Mouse (Mus musculus) liver, embryonic 13.5 days (tissue): ENCODE results near the gene Sh2d7. TPM values are rescaled to one million over a fixed set of nuclear protein-coding genes. Genes with fewer than 3 reads are reported as not detected.

Experiments
- ATAC-seq: fragments of 200-750 bp; cut with Nextera tagmentation; 2 replicates; pipeline ENCODE4 v1.8.0; 2017; ENCODE audit warnings: low read depth, mild to moderate bottlenecking, moderate number of reproducible peaks, moderate library complexity
- DNase-seq: peaks from one replicate; pipeline ENCODE4 v3.0.0; 2022
- H3K27ac ChIP-seq: fragments of 300-500 bp; sonication (generic); 2 replicates; pipeline ENCODE4 v1.5.1; 2015; ENCODE audit warnings: moderate library complexity, mild to moderate bottlenecking, inconsistent platforms
- H3K27me3 ChIP-seq: fragments of 300-500 bp; sonication (generic); 2 replicates; pipeline ENCODE4 v1.6.1; 2015; ENCODE audit warnings: mild to moderate bottlenecking, inconsistent platforms
- H3K36me3 ChIP-seq: fragments of 300-500 bp; sonication (generic); 2 replicates; pipeline ENCODE4 v1.6.1; 2015; ENCODE audit warnings: mild to moderate bottlenecking, inconsistent platforms
- H3K4me1 ChIP-seq: fragments of 300-500 bp; sonication (generic); replicated peaks from 2 replicates; pipeline ENCODE4 v1.6.1; 2015; ENCODE audit warnings: inconsistent platforms
- H3K4me2 ChIP-seq: fragments of 300-500 bp; sonication (generic); 2 replicates; pipeline ENCODE4 v1.6.1; 2015; ENCODE audit warnings: inconsistent platforms, mild to moderate bottlenecking, moderate library complexity
- H3K4me3 ChIP-seq: fragments of 300-500 bp; sonication (generic); replicated peaks from 2 replicates; pipeline ENCODE4 v1.5.1; 2015; ENCODE audit warnings: mild to moderate bottlenecking, inconsistent platforms
- H3K9ac ChIP-seq: fragments of 300-500 bp; sonication (generic); 2 replicates; pipeline ENCODE4 v1.6.1; 2015; ENCODE audit warnings: mild to moderate bottlenecking, inconsistent platforms
- H3K9me3 ChIP-seq: fragments of 300-500 bp; sonication (generic); replicated peaks from 2 replicates; pipeline ENCODE4 v1.6.1; 2016; ENCODE audit warnings: inconsistent platforms
- WGBS: fragments of 180-500 bp; shearing (Covaris S2); methylation state at CpG from one replicate; pipeline ENCODE4 v1.1.7; 2015; ENCODE audit not compliant: insufficient replicate concordance; 5-methylcytosine and 5-hydroxymethylcytosine counted together
- polyA plus RNA-seq: library from polyadenylated mRNA; unstranded; fragments of >200 nt; fragmentation: Nextera tagmentation; extraction: Ambion mirVana; gene quantifications from 2 replicates; pipeline ENCODE4 v1.2.1, GENCODE M21; 2015

Sh2d7 gene
- polyA plus RNA-seq, 1 experiment from 2014 or later = not detected

DNA sequence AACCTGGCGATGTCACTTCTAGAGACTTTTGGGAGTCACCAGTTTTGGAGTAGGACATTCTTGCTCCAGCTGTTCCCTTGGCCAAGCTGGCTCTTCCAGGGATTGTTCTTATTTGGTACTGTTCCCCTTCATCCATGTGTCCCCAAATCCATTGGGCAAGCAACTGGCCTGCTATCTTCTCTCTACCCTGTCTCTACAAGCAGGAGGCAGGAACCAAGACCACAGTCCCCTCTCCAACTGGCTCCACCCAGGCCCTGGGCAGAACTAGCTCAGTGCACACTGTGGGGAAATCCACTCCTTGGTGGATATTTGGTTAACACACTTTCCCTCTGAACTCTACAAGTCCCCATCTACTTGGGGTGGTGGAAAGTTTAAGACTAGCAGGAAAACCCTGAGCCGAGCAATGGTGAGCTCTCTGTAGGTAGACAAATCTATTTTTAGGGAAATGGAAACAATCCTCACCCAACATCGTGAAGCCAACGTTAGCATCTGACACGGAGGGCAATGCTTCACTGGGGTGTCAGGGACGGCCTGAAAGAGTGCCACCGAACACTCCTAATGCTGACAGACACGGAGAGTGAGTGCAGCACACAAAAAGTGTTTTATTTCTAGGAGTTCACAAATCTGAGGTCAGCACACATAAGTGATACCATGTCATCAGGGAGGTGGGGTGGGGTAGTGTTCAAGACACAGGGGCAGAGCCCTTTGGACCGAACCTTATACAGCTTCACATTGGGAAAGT, 5.6 kb downstream of the Sh2d7 start:
- no peaks in the 10 kb centered on the region for H3K27me3 ChIP-seq
- DNase-seq (no peak), ATAC-seq (no peak)
- no peak overlapping the region for H3K4me2 ChIP-seq
- no peaks in the 10 kb centered on the region for H3K4me1 ChIP-seq
- H3K9me3 ChIP-seq = no peaks in the 10 kb centered on the region
- no peak overlapping the region for H3K27ac ChIP-seq
- WGBS = 66% methylated on average over 9 of the region's 9 CpGs
- no peak overlapping the region for H3K4me3 ChIP-seq
- no peak overlapping the region for H3K9ac ChIP-seq
- H3K36me3 ChIP-seq = no peaks in the 10 kb centered on the region

DNA sequence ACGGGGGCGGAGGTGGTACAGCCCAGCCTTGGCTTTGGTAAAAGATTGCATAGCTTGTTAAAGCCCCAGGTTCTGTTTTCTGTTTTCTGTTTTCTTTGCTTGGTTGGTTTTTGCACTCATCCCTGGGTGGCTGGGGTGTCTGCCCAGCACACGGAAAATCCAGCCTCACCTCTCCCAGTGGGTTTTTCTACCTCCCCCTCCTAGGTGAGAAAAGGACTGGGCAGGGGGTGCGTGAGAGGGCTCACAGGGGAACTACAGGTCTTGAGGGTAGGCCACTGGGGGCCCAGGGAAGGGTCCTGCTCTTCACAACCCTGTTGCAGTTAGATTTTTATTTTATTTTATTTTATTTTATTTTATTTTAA, 6.2 kb downstream of the Sh2d7 start:
- Histone ChIP-seq H3K9ac (no peak overlapping the region), H3K9me3 (no peaks in the 10 kb centered on the region), H3K4me2 (no peak overlapping the region), H3K36me3 (no peaks in the 10 kb centered on the region), H3K27me3 (no peaks in the 10 kb centered on the region), H3K4me1 (no peaks in the 10 kb centered on the region), H3K4me3 (no peak overlapping the region), H3K27ac (no peak overlapping the region)
- no peak for ATAC-seq
- DNase-seq = no peak
- WGBS = 73% methylated on average over 4 of the region's 4 CpGs

DNA sequence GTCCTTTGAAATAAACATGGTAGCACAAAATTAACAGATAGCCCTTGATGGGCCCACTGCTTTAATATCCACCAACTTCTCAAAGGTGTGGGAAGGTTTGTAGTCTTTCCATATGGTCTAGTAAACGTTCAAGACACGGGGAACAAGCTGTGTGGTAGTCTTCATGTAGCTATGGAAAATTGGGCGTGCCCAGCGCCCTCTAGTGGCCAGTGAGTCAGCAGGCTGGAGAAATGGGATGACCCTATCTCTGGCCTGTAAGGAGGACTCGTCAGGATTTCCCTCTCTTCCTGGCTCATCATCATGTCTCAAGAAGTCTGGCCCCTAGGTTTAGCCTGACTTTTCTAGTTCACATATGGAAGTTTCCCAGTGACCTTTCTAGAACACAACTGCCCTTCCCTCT, 8.8 kb downstream of the Sh2d7 start:
- no peaks in the 10 kb centered on the region for H3K27me3 ChIP-seq
- 0 out of 2 replicates have a peak, but pooled peaks cover 2% of the 10 kb centered on the region for H3K4me1 ChIP-seq
- no peak for ATAC-seq
- 7% methylated on average over 5 of the region's 5 CpGs for WGBS
- no peak overlapping the region for H3K4me3 ChIP-seq
- H3K36me3 ChIP-seq = no peaks in the 10 kb centered on the region
- peak; percentile 34 for DNase-seq
- no peak overlapping the region for H3K27ac ChIP-seq
- H3K4me2 ChIP-seq = no peak overlapping the region
- H3K9ac ChIP-seq = no peak overlapping the region
- no peaks in the 10 kb centered on the region for H3K9me3 ChIP-seq

DNA sequence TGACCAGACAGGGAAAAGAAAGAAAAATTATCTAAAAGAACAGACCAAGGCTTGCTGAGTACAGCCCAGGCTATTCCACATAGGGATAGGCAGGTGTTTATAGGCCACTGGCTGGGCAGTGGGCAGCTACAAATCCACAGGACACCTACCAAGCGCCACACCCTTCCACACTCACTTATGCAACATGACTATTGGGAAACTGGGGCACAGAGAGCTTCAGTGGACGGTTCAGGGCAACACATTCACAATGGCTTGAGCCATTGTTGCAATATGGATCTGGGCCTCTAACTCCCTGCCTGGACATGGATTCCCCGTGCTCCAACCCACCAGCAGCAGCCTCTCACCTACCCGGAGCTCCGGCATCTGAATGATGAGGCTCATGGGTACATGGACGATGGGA, 10.6 kb downstream of the Sh2d7 start:
- Histone ChIP-seq H3K27me3 (no peaks in the 10 kb centered on the region), H3K4me2 (no peak overlapping the region), H3K4me3 (no peak overlapping the region), H3K9ac (no peak overlapping the region), H3K27ac (no peak overlapping the region), H3K36me3 (no peaks in the 10 kb centered on the region), H3K4me1 (0 out of 2 replicates have a peak, but pooled peaks cover 3% of the 10 kb centered on the region), H3K9me3 (no peaks in the 10 kb centered on the region)
- WGBS = 69% methylated on average over 6 of the region's 6 CpGs
- ATAC-seq (no peak), DNase-seq (no peak)

DNA sequence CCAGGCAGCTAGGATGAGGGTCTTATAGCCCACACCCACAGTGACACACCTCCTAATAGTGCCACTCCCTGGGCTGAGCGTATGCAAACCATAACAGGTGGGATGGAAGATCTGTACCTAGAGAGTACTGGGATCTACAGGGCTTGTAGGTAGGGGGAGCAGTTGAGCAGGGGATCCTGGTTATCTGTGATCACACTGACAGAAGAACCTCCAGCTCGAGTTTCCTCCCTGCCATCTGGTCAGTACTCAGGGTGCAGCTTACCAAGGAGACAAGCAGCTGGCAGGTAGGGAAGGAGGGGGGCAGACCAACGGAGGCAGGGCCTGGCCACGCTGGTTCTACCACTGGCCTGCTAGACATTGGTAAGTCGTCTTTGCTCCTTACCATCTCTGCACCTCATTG, 13.6 kb downstream of the Sh2d7 start:
- ATAC-seq (peak; percentile 62), DNase-seq (peak; percentile 26)
- H3K36me3 ChIP-seq = no peaks in the 10 kb centered on the region
- H3K9ac ChIP-seq = no peak overlapping the region
- no peaks in the 10 kb centered on the region for H3K27me3 ChIP-seq
- H3K4me2 ChIP-seq = no peak overlapping the region
- 16% methylated on average over 5 of the region's 5 CpGs for WGBS
- 0 out of 2 replicates have a peak, but pooled peaks cover 3% of the 10 kb centered on the region for H3K4me1 ChIP-seq
- H3K27ac ChIP-seq = no peak overlapping the region
- no peak overlapping the region for H3K4me3 ChIP-seq
- no peaks in the 10 kb centered on the region for H3K9me3 ChIP-seq

DNA sequence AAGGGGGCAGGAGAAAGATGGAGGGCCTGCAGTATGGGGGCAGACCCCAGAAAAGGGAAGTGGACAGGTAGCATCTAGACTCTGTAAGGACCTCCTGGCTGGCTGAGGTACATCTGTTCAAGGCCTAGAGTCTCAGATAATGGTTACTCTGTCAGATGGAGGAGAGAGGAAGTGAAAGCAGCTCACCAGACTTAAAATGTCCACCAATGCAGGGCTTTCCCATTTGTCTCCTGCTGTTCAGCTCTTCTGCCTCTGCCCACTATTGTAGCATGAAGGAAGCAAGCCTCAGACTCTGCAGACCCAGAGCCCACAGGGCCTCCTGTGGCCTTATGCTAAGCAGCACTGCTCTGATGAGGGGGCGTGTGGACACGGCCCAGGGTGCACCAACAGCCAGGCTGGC, 16.3 kb downstream of the Sh2d7 start:
- WGBS = 60% methylated on average over 2 of the region's 2 CpGs
- H3K4me3 ChIP-seq = no peak overlapping the region
- no peak for DNase-seq
- no peak overlapping the region for H3K4me2 ChIP-seq
- ATAC-seq = no peak
- H3K4me1 ChIP-seq = peaks cover 13% of the 10 kb centered on the region
- no peaks in the 10 kb centered on the region for H3K36me3 ChIP-seq
- peaks cover 12% of the 10 kb centered on the region for H3K27me3 ChIP-seq
- H3K27ac ChIP-seq = no peak overlapping the region
- no peak overlapping the region for H3K9ac ChIP-seq
- H3K9me3 ChIP-seq = no peaks in the 10 kb centered on the region

DNA sequence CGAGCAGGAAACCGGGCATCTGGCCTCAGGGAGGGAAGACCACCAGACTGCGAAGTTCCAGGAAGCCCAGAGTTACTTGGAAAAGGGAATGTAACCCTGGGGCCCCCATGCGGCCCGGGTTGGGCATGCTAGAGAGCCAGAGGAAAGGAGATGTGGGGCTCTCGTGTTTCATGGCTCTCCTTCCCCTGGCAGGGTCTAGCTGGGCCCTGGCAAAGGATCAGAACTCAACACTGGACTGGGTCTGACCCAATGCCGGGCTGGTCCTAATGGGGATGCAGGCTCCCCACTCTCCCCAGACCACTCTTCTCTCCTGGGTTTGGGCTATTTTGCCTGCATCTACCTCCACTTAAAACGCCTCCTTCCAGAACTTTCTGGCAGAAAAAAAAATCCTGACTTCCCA, 19.9 kb downstream of the Sh2d7 start:
- ATAC-seq (no peak), DNase-seq (no peak)
- Histone ChIP-seq H3K4me3 (no peak overlapping the region), H3K4me1 (peaks cover 23% of the 10 kb centered on the region), H3K36me3 (no peaks in the 10 kb centered on the region), H3K9ac (no peak overlapping the region), H3K27me3 (peaks cover 12% of the 10 kb centered on the region), H3K4me2 (no peak overlapping the region), H3K9me3 (no peaks in the 10 kb centered on the region), H3K27ac (no peak overlapping the region)
- WGBS = 61% methylated on average over 8 of the region's 8 CpGs

DNA sequence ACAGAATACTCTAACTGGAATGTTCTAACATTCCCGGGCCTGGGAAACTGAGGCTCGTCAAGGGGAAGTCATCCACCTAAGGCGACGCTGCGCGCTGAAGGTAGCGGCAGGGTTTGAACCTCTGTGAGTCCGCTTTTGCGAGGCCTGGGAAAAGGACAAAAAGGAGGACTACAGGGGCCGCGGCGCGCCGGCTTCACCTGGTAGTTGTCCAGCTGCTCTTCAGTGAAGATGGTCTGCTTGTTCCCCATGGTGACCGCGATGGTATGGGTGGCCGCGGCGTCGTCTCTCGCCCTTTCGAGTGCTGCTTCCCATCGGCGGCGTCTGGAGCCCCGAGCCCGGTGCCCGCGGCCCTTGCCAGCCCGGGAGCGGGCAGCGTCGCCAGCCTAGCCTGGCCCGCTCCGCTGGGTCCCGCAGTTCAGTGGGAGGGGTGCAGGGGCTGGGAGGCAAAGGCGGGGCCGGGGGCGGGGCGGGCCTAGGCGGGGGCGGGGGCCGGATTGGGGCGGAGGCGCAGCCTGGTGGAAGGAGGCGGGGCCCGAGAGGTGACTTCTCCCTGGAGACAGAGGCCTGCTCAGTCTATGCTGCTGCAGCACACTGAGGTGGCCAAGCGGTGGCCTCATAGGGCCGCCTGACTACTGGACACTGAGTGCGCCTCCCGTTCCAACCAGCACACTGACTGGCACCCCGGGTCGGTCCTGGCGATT, 21.1 kb downstream of the Sh2d7 start, which contains the start of gene Cib2:
Gene Cib2 (minus strand): TSS at position 448 of the 701 bp plus-strand sequence.
- 1% methylated on average over 54 of the region's 54 CpGs for WGBS
- H3K4me1 ChIP-seq = peaks cover 26% of the 10 kb centered on the region
- H3K27ac ChIP-seq = no peak within 1 kb of the TSS

DNA sequence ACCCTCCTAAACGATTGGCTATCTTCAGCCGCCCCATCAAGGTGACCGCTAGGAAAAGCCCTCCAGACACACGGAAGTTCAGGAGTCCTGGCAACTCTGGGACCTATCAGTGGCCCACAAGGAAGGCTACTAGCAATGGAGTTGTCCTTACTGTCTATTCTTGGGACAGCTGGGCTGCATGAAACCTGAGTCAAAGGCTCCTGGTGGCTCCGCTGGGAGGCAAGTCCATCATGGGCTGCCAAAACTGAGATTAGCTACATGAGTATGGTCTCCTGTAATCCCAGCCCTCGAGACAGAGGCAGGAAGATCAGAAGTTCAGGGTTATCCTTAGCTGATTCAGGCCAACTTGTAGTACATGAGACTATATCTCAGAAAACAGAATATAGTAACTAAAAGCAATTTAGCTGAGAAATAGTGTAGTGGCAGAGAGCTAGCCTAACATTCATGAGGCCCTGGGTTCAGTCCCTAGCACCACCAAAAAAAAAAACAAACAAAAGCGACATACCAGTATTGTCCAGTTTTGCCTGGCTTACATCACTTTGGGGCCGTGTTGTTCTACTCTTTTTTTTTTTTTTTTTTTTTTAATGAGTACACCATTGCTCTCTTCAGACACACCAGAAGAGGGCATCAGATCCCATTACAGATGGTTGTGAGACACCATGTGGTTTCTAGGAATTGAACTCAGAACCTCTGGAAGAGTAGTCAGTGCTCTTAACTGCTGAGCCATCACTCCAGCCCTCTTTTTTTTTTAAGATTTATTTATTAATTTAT, 22.2 kb downstream of the Sh2d7 start:
- 74% methylated on average over 8 of the region's 8 CpGs for WGBS
- no peaks in the 10 kb centered on the region for H3K36me3 ChIP-seq
- H3K9ac ChIP-seq = no peak overlapping the region
- no peak overlapping the region for H3K27ac ChIP-seq
- no peak for DNase-seq
- H3K4me1 ChIP-seq = peaks cover 26% of the 10 kb centered on the region
- no peak overlapping the region for H3K4me3 ChIP-seq
- no peak overlapping the region for H3K4me2 ChIP-seq
- no peak for ATAC-seq
- peaks cover 12% of the 10 kb centered on the region for H3K27me3 ChIP-seq
- H3K9me3 ChIP-seq = no peaks in the 10 kb centered on the region

More for the DNA sequence above, 21.1 kb downstream of the Sh2d7 start, which contains the start of gene Cib2:
- peak within 1 kb of the TSS; percentile 92 for H3K4me2 ChIP-seq
- no peaks in the 10 kb centered on the region for H3K36me3 ChIP-seq
- peak within 1 kb of the TSS; percentile 64 for H3K9ac ChIP-seq
- peak within 1 kb of the TSS; percentile 60 for H3K4me3 ChIP-seq
- no peaks in the 10 kb centered on the region for H3K9me3 ChIP-seq
- ATAC-seq = peak; percentile 96
- DNase-seq = peak; percentile 73
- H3K27me3 ChIP-seq = peaks cover 12% of the 10 kb centered on the region

DNA sequence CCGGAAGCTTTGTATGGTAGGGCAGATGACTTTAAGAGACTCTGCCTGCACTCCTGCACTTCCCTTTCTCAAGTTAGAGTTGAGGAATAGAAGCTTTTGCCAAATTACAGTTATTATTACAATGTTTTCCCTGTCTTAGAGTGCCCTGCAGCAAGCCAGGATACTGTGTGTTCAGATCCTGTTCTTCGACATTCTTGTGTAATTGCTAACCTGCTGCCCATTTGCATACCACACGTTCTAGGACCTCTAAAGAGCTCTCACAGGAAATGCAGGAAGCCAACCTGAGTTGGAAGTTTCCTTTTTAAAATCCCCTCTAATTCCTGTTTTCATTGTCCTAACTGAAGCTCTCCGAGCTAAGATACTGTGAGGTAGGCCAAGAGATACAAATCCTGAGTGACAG, 28.2 kb downstream of the Sh2d7 start:
- H3K4me1 ChIP-seq = peaks cover 37% of the 10 kb centered on the region
- no peak overlapping the region for H3K9ac ChIP-seq
- no peak overlapping the region for H3K4me3 ChIP-seq
- H3K27ac ChIP-seq = no peak overlapping the region
- DNase-seq = no peak
- no peaks in the 10 kb centered on the region for H3K27me3 ChIP-seq
- no peaks in the 10 kb centered on the region for H3K9me3 ChIP-seq
- ATAC-seq = no peak
- no peaks in the 10 kb centered on the region for H3K36me3 ChIP-seq
- WGBS = 38% methylated on average over 4 of the region's 4 CpGs
- H3K4me2 ChIP-seq = no peak overlapping the region

DNA sequence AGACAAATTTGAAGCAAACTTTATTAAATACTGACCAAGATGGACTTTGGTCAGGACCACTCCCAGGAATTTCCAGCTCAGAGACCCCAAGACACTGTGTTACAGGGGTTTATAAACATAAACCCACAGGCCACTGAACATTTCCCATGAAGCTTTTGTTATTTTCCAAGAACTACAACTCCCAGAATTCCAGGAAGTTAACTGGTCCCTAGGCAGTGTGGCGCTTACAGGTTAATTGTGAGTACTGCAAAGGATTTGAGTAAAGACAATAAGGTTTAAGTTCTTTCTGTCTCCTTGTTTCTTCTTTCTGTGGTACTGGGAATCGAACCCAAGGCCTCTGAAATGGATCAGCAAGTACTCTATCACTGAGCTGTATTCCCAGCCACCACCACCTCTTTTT, 29.9 kb downstream of the Sh2d7 start:
- Histone ChIP-seq H3K4me2 (no peak overlapping the region), H3K9ac (no peak overlapping the region), H3K27me3 (no peaks in the 10 kb centered on the region), H3K9me3 (no peaks in the 10 kb centered on the region), H3K36me3 (no peaks in the 10 kb centered on the region), H3K27ac (no peak overlapping the region), H3K4me1 (peaks cover 34% of the 10 kb centered on the region), H3K4me3 (no peak overlapping the region)
- no peak for DNase-seq
- 47% methylated on average over 2 of the region's 2 CpGs for WGBS
- ATAC-seq = no peak
